Mouse (Mus musculus) ovary, postnatal 36 days (tissue): ENCODE measurements around the gene Gm10322.
A peak's percentile ranks its signal among the peaks of the same experiment; 100 is the strongest.

ENCODE experiments used
- DNase-seq: peaks from one replicate; pipeline ENCODE4 v3.0.0; 2022; ENCODE audit warnings: low spot score, mixed read lengths

Gm10322 gene

DNA sequence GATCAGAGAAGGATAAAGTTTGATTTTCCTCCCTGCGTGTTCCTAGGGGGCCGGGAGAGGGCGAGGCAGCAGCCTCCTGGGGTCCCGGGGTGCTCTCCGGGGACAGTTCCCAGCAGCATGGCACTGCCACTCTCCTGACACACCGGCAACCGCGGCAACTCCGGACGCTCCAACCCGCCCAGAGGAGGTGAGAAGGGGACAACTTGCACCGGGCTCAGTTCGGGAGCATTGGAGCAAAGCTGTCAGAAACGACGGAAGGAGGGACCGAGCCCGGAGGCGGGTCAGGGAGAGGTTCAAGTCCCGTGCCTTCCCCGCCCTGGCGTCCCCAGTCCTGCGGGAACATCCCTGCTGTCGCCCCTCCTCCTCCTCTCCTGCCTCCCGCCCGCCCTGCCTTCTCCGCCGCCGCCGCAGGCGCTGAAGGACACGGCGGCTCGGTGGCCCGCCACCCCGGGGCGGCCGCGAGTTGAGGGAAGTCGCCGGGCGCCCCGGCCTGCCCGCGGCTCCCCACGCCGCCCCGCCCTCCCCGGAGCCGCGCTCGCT is at the start of gene Gm10322:
Gene Gm10322 (plus strand): TSS at position 83 of the 540 bp plus-strand sequence.
- DNase-seq = peak; percentile 72

DNA sequence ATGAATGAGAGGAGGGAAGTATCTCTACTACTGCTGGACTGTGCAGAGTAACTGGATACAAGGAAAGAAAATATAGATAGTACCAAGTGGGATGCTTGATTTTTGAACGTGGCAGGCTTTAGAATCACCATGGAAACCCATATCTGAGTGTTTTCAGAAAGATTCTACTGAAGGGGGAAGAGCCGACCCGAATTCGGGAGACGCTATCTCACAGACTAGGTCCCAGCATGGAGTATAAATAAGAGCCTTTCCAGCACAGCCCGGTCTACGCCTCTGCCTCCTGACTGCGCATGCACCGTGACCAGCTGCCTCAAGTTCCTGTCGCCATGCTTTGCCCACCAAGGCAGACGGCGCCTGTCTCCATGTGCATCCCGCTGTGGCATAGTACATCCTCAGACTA is 48.9 kb upstream of the Gm10322 start:
- DNase-seq = no peak

DNA sequence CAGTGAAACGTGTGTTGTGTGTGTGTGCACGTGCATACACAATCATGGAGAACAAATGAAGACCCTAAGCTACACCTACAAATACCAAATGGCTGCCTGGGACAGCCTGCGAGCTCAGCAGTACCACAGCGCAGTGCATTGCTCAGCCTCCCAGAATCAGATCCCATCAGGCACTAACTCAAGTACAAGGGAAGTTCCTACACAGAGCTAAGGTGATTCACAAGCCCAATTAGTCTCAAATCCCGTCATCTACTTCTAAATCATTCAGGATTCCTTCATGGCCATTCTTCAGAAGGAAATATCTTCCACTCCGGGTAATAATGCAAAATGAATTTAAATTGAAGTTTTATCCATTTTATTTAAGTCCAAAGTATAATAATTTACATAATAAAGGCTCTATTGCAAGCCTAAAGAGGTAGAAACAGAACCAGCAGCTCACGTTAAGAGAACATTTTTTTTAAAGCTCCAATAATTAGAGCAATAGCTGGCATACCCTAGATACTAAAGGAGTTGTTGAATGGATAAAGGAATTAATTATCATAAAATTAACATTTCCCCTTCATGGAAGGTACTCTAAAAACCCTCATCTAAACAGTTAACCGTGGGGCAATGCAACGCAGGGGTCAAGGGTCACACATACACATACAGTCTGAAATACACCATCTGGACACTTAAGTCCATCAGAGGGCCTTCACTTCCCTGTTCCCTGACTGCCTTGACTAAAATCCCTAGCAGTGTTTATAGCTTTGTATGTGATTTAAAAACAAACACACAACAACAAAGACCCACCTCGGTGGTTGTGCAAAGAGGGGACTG is 47.0 kb upstream of the Gm10322 start:
- no peak for DNase-seq

DNA sequence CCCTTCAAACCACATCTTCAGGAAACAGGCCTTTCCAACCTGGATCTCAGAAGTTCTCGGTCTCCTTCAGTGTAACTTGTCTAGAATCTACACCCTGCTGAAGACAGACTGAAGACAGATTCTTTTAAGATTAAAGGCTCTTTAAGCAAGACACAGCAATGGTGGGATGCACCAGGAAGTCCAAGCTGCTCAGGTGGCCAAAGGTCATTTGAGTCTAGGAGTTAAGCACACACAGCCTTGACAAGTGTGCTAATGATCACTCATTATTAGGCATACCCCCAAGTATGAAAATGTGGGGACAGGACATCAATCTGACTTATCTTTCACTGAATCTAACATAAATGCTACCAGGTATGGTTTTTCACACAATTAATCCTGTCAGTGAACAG is 46.4 kb upstream of the Gm10322 start:
- no peak for DNase-seq

DNA sequence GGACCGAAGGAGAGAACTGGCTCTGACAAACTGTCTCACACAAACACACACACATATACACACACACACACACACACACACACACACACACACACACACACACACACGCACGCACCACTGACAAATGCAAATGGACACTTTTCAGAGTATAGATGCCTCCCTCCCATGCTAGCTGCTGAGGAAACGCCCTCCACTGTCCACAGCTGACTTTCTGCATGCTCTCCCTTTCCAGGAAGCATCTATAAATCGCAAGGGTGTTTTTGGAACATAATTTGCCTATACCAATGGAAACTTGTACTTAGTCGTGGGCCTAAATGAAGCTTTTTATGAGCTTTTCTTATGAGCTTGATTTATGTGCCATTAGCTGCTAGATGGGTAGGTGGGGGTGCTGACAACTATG is 45.5 kb upstream of the Gm10322 start:
- DNase-seq = no peak

DNA sequence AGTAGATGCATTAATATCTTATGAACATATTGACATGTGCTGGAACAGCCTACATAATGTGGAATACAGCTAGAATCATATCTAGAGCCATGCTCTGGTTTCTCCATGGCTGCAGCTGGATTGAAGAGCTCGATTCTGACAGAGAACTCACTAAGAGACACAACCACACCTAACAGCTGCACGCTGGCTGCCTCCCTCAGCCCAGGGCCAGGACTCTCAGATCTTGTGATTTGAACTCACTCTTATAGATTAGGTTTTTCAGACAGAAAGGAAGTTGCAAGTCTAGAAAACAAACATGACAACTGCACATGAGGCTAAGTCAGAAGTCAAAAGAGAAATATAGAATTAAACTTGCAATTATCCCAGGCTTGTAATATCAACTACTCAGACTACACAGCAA is 45.1 kb upstream of the Gm10322 start:
- no peak for DNase-seq

DNA sequence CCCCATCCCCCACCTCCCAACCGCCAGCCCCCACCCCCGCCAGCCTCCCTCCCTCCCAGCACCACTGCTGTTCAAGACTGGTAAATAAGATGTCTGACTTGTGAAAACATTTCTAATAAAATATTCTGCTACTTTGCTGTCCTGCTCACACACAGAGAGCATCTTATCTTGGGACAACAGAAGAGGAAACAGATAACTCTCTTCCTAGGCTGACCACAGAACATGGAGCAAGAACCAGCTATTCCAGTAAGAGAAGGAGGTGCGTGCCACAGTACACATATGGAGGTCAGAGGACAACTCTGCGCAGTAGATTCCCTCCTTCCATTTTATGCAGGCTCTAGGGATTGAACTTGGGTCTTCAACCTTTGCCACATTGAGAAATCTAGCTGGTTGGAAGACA is 44.6 kb upstream of the Gm10322 start:
- no peak for DNase-seq

DNA sequence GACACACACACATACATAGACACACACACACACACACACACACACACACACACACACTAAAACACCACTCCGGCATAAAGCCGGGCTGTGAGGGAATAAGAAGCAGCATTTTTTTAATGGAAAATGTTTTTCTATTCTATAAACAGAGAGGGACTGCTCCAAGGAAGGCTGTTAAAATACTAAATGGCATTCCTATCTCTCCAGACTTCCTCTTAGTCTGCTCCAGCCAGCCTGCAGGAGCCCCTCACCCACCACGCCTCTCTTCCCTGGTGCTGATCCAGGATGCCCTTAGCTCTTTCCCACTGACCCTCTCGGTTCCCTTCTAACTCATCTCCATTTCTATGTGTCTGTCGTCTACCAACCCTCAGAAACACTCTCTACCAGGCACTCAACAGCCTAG is 43.9 kb upstream of the Gm10322 start:
- no peak for DNase-seq

DNA sequence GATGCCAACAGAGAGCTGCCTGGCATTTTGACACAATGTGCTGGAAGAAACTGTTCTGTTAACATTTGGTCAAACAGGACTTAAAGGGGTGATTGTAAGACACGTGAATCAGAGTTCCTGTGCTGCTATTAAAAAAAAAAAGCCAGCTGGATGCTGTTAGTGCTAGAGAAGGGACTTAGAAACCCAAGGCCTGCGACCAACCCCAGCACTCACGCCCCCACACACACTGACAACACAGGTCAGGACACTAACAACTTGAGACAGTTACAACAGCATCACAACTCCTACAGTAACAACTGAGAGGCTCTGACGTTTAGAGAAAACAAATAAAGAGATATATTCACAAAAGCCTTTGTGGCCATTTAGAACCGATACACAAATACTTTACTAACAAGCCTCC is 39.6 kb upstream of the Gm10322 start:
- no peak for DNase-seq

DNA sequence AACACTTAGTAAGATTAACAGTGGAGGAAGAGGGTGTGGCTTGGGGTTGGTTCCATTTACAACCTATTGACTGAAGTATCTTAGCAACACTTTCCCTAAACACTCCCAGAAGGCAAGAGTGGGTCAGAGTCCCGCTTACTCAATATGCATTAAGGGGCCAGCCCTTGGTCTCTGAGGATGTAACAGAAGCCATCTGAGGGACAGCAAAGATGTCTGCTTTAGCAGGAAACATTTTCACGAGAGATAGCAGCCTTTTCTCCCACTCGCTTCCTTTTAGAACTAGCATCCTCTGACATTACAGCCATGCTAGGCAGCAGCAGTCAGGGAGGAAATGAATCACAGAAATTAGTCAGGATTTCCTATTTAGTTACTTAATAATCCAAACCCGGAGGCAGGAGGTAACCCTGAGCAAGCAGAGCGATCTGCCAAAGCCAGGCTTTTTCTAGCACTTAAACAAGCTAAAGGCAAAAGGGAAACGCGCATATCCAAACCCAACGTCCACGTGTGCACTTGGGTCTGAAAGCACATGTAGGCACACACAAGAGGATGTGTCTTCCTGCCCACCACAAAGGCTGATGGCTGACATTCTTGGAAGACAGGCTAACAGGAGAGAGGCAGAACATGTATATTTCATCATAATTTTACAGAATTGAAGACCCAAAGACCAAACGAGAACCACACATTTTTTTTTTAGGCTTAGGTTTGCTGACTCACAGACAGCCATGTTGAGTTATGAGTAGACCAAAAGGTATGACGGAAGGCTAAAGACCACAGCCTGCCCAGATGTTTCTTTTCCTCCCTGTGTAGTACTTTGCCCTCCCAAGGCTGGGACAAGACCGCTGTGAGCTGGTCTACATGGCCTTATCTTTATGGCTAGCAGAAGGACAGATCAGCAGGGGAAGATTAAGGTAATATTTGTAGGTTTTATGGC is 37.7 kb upstream of the Gm10322 start:
- DNase-seq = no peak

DNA sequence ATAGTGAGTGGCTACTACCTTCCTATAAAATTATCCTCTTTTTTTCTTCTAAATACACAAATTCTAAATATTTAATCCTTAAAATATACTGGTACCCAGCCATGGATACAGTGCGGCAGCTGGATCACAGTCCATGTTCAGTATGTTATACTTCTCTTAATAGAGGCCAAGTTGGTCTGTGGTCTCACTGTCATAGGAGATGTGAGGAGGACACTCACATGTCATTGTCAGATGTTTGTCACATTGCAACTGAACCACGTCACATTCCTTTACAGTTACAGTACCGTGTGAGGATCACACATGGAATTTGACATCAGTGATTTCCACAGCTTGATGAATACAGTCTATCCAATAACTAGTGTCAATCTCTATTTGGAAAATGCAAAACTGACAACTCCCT is 36.2 kb upstream of the Gm10322 start:
- DNase-seq = no peak

DNA sequence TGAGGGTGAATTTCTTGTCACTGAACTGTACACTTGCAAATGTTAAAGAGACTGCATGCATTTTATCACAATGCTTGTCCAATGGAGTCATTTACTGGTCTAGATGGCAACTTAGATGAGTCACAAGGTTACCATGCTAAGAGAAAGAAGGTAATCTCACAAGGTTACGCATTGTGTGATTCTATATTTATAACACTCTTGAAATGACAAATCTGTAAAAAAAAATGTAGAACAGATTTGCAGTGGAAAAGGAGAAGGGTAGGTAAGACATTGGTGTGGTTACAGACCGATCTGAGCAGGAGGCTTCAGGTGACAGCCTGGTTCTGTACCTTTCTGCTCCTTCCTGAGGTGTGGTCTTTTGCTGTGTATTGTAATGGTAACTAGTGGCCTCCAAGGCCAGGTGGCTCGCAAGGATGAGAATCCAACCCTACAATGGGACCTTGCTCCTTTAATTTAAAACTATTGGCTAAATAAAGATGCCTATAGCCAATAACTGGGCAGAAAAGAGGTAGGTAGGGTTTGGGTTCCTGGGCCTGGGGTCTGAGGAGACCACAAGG is 35.2 kb upstream of the Gm10322 start:
- no peak for DNase-seq

DNA sequence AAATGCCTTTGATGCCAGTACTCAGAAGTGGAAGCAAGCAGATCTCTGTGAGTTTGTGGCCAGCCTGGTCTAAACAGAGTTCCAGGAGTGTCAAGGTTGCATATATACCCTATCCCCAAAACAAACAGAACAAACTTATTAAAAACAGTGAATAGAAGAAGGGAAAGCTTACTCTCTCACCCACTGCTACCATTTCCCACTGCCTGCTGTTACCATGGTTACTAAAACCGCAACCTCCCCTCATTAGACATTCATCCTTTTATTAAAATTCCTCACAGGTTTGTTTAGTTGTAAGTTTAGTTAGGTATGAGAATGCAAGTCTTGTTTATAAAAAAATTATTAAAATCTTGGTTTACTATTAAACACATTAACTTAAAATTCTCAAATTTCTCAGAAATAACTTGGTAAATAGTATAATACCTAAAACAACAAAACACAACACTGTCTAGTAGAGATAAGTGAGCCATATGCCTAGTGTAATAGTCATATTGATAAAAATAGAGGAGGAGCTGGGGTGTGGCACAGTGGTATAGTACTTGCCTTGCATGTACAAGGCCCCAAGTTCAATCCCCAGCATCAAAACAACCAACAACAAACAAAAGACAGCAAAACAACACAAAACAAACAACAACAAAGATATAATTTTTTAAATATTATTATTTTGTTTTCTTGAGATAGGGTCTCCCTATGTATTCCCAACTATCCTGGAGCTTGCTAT is 33.9 kb upstream of the Gm10322 start:
- DNase-seq = no peak

DNA sequence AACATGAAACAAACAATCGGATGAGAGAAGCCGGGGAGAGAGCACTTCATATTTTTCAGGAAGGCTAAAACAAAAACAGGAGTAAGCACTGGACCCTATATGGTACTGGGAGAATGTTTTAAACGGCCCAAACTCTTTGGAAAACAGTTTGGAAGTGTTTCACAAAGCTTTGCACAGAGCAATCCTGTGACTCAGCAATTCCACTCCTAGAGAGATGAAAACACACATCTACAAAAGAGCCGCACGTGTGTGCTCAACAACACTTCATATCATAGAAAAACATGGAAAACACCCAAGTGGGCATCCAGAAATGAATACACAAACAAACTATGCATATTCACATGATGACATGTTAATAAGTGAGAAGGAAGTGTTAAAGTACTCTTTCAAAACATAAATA is 30.2 kb upstream of the Gm10322 start:
- DNase-seq = no peak

DNA sequence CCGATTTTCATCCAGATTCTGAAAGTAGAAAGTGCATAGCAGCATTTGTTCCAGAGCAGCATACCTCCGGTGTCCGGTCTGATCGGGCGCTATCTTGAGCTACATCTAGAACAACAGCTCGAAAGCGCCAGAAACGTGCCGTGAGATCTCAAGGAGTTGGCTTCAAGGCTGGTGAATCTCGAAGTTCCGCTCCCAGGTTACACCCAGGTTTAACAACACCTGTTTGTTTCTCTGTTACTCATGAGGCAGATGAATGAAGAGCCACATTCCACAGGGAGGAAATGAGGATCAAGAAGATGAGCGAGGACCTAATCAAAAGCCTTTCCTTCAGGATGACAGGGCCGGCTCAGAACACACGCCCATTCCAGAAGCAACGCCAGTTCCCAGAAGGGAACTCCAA is 29.0 kb upstream of the Gm10322 start:
- no peak for DNase-seq

DNA sequence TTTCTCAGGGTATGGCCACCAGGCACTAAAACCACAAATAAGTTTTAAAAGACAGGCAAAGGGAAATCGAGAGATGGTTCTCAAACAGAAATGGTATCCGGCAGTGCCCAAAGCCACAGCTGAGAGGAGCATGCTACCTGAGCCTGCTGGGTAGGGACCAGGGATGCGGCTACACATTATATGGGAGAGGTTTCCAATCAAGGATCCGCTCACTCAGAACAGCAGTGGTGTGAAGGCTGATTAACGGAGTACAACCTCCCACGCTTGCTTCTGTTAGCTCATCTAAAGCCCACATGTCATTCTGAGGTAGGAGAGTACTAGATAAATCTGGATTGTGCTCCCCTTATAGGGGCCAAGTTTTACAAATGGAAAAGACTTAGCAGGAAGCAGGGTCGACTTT is 27.7 kb upstream of the Gm10322 start:
- DNase-seq = no peak

DNA sequence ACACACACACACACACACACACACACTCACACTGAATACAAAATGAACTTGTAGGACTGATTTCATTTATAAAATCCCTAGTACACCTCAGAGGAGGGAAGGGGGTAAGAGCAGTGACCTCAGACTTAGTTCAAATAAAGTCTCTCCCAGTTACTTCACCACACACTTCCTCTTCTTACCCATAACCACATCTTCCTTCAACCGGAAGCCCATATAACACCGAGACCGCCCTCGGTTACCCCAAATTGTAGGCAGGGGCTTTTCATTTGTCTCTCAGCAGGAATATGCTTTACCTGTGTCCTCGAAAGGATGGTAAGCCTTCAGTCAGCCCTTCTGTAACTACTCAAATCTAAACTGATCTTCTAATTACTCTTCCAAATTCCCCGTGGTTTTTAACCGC is 26.4 kb upstream of the Gm10322 start:
- no peak for DNase-seq

DNA sequence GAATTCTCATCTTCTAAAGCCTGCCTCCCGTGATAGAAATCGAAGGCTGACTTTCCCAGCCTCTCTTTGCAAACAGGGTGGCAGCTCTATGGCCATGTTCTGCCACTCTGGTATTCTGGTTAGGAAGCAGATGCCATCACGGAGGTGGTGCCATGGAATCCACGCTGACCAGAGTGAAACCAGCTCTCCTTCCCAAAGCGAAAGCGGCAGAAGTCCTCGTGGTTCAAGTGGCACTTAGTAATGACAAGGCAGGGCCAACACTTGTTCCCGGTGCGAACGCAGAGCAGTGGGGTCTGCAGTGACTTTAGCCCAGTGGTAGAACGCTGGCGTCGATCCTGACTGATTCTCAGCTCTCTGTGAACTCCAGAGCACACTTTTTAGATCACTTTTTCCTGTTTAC is 26.0 kb upstream of the Gm10322 start:
- no peak for DNase-seq

DNA sequence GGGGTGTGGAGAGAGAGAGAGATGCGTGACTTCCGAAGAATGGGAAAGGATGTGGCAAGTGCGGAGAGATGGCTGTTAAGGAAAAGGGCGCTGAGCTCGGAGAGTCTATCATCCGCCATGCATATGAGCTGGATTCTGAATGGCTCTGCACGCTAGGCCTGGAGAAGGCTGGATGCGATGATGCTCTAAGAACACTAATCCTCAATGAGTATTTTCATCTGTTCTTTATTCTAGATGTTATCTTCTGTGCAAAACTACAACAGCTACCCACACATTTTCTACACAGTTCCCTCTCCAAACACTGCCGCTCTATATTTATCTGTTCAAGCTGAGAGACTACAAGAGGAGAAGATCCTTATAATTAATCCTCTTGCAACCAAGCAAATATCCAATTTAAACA is 25.3 kb upstream of the Gm10322 start:
- DNase-seq = no peak

DNA sequence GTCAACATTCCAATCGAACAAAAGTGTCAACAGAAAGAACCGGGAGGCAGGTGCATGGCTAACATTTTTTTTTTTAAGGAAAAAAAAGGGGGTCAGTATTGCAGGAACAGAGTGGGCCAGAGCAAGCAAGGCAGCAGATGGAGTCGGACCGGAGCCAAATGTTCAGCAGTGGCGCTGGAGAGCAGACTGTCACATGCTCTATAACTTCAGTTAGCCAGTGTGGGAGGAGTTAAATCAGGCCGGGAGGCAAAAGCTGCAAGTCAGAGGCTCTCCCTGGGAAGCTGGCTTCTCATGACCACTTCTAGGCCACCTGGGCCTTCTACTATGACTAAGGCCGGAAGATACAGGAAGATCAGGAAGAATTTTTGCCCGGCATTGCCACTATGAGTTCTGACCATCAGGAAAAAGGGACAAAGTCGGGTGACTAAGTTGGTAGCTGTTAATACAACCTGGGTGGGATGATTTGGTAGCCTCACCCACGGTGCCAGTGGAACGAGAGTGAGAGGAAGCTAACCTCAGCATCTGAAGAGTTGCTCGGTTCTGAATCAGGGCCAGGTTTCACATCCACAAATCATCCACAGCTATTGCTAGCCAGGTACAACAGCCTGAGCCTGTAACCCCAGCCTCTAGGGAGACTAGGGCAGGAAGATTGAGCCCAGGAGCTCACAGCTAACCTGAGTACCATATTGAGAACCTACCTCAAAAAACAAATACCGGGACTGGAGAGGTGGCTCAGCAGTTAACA is 21.9 kb upstream of the Gm10322 start:
- DNase-seq = no peak

DNA sequence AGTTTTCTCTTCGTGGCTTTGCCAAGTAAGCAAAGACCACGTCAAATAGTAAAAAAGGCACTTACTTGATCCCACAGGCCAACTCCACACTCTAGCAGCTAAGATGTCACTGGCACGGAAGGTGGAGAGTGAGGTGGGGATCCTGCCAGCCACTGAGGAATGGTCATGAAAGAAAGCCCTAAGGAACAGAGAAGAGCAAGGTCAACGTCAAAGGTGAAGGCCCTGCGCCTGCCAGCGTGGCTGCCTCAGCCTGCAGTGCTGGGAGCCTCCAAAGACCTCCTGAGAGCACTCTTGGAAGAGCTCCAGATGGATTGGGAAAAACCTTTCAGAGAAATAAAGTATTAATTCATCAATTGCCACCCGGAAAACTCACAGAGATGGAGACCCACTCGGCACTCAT is 15.3 kb upstream of the Gm10322 start:
- no peak for DNase-seq
